Mouse (Mus musculus): ENCODE data around the gene St3gal5.

Gene St3gal5

GRCm38 (mm10) chr6:72165907-72166306 is 68.5 kb downstream of the St3gal5 start:
- DNase-seq = no peak

GRCm38 (mm10) chr6:72171391-72171790 is 74.0 kb downstream of the St3gal5 start:
- DNase-seq = no peak

GRCm38 (mm10) chr6:72173350-72173749 is 76.0 kb downstream of the St3gal5 start:
- no peak for DNase-seq

GRCm38 (mm10) chr6:72175419-72175818 is 78.0 kb downstream of the St3gal5 start:
- DNase-seq = no peak

- no peak for DNase-seq
Observed at GRCm38 (mm10) chr6:72176004-72176403, 78.6 kb downstream of the St3gal5 start.

- DNase-seq = no peak
Observed at GRCm38 (mm10) chr6:72177417-72177816, 80.0 kb downstream of the St3gal5 start.

GRCm38 (mm10) chr6:72179006-72179405 is 81.6 kb downstream of the St3gal5 start:
- no peak for DNase-seq

GRCm38 (mm10) chr6:72179562-72180502 is 82.4 kb downstream of the St3gal5 start:
- no peak for DNase-seq

GRCm38 (mm10) chr6:72184576-72184975 is 87.2 kb downstream of the St3gal5 start:
- no peak for DNase-seq

- peak; percentile 58 for DNase-seq
Observed at GRCm38 (mm10) chr6:72185893-72186490, 88.6 kb downstream of the St3gal5 start.

- no peak for DNase-seq
Observed at GRCm38 (mm10) chr6:72186809-72187208, 89.4 kb downstream of the St3gal5 start.

- DNase-seq = no peak
Observed at GRCm38 (mm10) chr6:72189061-72189863, 91.9 kb downstream of the St3gal5 start.

- DNase-seq = no peak
Observed at GRCm38 (mm10) chr6:72190120-72190519, 92.7 kb downstream of the St3gal5 start.

GRCm38 (mm10) chr6:72190577-72190976 is 93.2 kb downstream of the St3gal5 start:
- DNase-seq = no peak

GRCm38 (mm10) chr6:72196660-72197059 is 99.3 kb downstream of the St3gal5 start:
- no peak for DNase-seq

GRCm38 (mm10) chr6:72197515-72197914 is 100.1 kb downstream of the St3gal5 start:
- DNase-seq = no peak

- peak; percentile 36 for DNase-seq
Observed at GRCm38 (mm10) chr6:72200595-72201256, 103.3 kb downstream of the St3gal5 start.

GRCm38 (mm10) chr6:72202732-72203131 is 105.3 kb downstream of the St3gal5 start:
- no peak for DNase-seq

- DNase-seq = no peak
Observed at GRCm38 (mm10) chr6:72203279-72203678, 105.9 kb downstream of the St3gal5 start.
